Mouse (Mus musculus) mouse embryonic stem cell (cell line): ENCODE measurements at regions not wholly inside any gene's neighbourhood (a gene's known extent, or its start where the extent isn't known, plus 50 kb on each side); places are given as distances from the start of the nearest gene placed in this dataset.

Experiments
- in situ Hi-C, 2 experiments: fragments of 300-500 bp; cut with MboI; formaldehyde crosslinking; loops; 1 replicate in 1 of 2; 3 replicates in 1 of 2; pipeline ENCODE4 v1.14.3; 2019 to 2020; ENCODE audit warnings: low sequenced_read_pairs in 2 of 2, low pct_unique_long_range_greater_than_20kb in 1 of 2, mixed read lengths in 1 of 2; ENCODE audit not compliant: unreplicated experiment in 1 of 2

DNA sequence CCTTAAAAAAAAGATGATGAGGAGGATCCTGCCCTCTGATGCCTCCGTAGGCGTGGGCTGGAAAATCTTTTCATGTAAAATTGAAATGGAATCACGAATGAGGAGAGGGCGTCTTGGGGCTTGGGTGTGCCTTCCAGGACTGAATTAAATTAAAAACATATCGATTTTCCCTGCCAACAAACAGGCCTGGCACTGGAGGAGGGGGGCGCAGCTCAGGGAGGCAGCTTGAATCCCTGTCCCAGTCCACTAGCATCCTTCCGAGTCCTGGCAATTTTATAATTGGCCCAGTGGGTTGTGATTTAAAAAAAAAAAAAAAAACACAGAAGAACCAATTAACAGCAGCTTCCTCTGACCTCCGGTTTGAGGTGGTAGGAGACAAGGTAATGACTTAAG is 276.0 kb downstream of the Uaca start:
- in situ Hi-C loops, result no loop called here

DNA sequence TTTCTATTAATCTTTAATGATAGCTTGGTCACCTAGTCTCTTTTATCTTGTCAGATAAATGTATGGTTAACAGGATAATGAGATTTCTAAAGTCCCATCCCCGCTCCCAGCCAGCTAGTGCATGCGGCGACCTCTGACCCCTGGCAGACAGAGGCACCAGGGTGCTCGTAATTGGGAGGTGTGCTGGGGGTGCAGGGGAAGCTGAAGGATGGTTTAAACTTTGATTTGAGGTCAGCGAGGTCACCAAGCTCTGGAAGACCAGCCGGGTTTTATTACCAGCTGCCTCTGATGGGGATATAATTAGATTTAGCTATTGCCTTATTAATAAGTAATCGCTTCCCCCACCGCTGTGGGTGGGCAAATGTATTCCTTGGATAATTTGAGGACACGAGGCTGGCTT is 276.5 kb downstream of the Uaca start:
- in situ Hi-C loops, result no loop called here

DNA sequence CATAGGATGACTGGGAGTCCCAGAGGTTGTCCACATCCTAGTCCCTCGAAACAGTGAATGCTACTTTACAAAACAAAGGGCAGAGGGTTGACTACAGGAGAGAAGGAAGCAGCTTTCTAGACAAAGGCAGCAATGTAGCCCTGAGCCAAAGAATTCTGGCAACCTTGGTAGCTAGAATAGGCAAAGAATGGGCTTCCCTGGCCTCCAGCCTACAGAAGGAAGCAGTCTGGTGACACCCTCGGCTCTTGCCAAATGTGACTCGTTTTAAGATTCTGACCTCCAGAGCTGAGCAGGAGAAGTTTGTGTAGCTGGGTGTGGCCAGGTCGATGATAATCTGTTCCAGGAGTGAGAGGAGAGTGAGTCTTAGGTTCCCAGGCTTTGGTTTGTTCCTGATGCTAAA is 279.1 kb downstream of the Uaca start:
- in situ Hi-C loops, result no loop called here

DNA sequence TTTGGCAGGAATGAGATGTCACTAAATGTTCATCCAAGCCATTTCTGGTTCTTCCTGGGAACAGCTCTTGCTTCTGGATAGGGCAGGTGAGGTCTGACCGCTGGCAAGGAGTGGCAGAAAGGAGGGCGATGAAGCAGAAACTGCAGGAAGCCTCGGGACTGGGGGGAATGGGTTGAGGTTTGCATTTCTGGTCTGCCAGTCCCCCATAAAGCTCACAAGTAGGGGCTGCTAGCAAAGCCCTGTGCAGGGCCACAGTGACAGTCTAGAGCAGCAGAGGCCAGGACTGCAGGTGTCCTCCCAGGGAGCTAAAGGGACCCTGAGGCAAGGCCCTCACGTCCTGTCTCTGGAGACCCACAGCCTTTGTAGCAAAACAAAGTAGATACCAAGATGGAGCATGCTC is 280.7 kb downstream of the Uaca start:
- in situ Hi-C loops, result no loop called here

DNA sequence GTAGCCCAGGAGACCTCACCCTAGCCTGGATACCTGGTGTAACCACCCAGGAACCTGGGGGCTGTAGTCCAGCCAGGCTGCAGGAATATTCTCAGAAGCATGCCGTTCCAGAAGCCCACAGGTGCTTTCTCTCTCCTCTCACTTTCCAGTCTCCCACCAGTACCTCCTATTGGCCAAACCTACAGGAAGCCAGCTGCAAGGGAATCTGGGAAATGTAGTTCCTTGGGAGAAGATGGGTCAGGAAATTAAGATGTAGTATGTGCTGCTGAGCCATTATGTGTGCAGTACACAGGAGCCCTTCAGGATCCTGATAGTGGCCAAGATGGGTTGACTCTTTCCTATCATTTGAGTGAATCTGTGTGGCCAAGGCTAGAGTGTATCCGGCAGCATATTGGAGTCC is 282.8 kb downstream of the Uaca start:
- in situ Hi-C loops, result no loop called here

DNA sequence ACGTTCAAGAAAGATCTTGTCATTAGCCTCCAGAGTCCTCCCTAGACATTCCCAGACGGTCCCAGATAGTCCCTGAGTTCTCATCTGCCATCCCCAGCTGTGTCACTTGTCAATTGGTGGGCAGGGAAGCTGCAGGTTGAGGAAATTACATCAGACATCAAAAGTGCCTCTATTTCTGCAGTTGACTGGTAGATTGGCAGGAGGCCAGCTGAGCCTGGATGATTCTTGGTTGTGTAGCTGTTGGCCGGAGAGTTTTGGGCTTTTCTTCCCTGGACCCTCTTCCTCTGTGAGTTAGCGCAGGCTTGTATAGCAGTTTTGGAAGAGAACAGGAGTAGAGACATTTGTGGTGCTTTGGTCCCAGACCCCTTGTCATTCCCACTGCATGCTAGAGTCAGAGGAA is 283.5 kb downstream of the Uaca start:
- in situ Hi-C loops, result no loop called here

DNA sequence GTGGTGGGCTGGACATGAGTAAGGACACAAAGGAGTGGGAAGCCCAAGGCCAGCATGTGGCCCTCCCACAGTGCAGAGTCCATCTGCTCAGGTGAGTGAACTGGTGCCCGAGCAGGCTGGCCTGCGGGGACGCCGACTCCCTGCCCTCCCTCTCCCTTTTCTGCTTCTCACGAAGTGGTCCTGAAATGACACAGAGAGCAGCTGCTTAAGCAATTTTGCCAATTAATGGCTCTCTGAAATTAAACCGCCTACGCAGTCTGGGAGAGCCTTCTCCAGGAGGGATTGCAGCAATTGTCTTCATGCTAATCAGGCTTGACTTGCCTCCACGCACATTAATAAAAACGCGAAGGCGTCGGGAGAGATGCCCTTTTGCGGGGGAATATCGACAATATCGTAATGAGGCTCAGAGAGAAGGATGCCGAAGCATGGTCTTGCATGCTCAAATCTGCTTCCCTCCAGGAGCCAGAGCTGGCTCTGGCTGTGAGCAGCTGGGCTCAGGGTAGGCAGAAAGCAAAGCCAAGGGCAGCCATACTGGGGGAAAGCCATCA is 287.2 kb downstream of the Uaca start:
- in situ Hi-C loops, result no loop called here

DNA sequence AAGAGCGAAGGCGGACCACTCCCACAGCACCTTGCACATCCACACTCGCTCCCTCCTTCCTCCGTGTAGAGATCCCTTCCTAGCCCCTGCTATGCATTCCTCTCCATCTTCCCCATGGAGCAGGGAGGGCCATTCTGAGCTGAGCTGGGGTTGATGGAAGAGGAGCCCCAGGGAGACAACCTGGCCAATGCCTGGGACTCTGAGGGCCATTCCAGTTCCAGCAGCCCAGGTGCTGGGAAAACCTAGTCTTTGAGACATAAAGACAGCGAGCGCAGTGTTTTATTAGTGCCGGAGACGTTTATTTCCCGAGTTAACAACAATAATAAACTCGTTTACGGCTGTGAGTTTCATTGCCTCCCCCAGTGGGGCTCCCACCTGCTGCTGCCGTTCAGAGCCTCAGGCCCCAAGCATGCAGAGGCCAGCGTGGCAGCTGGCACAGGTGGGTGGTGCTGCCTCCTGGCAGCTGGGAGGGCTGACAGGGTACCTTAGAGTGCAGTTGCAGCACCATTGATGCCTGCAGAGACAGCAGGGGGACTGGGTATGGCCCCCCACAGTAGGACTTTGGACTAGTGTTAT is 287.4 kb upstream of the Tle3 start:
- in situ Hi-C loops, result no loop called here

DNA sequence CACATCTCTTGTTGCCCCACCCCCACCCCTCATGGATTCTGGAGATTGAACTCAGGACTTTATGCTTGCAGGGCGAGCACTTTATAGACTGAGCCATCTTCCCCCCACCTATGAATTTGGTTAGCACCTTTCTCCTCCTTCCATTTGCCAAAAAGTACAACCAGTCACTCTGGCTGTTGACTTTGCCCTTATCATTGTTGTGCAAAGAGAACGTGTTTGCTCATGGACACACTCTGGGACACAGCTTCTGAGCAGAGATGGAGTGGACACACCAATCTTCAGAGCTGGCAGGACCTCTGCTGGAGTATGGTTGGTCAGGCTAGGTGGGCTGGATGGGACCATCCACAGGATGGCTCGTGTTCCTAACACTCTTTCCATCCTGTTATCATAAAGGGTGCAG is 285.1 kb upstream of the Tle3 start:
- in situ Hi-C loops, result no loop called here

DNA sequence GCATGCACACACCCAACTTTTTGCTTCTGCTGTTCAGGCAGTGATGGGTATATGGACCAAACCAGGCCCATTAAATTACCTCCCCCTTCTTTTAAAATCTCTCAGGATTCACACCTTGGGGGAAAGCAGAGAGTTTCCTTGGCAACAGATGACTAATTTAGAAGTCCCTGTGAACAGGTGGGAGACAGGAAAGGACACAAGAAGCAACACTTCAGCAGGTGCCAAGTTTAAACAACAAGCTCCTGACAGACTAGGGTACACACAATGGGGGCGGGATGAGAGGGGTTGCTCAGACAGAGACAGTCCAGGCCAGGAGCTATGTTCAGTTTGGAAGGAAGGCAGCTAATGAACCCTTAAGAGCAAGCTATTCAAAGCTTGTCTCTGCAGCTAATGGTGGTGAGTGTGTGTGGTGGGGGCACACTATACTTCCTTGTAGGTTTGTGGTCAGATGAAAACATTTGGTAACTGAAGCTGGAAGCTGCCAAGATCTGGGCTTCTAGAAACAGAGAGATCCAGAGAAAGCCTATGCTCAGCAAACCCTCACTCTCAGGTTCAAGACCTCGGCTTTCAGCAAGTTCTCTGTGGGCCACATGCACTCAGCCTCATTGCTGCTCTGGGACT is 283.0 kb upstream of the Tle3 start:
- in situ Hi-C loops, result no loop called here

DNA sequence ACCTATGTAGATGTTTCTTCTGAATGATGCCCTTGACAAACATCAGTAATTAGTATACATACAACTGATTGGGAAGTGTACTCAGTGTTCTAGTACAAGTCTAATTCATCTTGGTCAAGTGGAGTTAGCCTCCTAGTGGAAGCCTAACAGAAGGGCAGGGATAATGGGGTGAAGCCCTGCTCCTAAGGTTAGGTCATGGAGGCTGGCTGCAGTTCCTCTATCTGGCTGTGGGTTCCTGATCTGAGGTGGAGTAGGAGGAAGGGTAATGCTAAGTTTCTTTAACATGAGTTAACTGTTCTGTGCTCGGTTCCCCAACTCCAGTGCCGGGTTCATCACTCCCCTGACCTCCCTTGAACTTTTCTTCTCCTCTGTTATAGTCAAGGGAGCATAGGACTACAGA is 281.1 kb upstream of the Tle3 start:
- in situ Hi-C loops, result no loop called here

DNA sequence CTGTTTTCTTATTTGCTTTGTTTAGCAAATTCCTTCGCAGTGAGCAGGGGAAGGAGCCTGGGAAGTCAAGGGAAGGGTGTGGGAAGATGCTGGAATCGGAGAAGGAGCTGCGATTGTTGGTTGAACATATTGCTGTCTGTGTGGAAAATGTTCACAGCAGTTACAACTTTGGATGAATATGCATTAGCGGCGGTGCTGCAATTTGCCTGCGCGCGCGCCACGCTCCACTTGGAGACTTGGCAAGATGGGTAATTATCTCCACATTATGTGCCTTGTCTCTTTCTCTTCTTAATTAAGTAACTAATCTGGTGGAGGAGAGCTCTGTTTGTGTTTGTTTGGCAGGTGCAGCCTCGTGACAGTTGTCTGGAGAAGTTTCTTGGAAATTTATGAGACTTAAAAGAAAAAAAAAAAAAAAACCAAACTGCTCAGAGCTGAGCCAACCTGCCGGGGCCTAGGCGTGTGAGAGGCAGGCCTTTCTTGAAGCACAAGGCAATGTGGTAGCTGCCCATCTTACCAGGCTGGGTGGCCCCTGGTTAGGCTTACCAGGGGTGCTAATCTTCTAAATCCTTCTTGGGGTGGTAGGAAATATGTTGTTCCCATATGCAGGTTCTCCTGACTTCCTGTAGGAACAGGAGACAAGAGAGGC is 279.2 kb upstream of the Tle3 start:
- in situ Hi-C loops, result no loop called here

DNA sequence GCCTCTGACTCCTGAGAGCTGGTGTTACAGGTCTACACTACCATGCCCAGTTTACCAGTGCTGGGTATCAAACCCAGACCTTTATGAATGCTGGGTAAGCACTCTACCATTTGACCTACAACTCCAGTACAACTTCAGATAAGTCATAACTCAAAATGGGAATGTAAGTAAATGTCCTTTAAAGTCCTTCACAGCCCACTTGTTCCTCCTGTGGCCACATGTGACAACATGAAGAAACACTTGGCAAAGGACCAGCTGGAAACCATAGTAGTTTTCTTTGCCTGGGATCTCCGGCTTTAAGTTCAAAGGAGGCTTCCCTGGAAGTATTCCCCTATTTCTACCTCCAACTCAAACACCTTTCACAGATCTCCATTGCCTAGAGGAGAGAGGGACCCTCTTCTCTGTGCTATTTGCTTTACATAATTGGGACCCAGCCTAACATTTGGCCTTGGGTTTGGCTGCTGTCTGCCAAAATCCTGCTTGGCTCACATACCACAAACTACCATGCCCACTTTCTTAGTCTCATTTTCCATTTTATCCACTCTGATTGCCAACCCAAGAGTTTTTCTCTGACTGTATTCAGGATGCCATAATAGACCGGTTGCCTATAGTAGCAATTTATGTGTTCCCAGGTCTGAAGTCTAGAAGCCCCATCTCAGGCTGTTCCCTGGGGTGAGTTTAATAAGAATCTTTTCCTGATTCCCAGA is 276.9 kb upstream of the Tle3 start:
- in situ Hi-C loops, result no loop called here

DNA sequence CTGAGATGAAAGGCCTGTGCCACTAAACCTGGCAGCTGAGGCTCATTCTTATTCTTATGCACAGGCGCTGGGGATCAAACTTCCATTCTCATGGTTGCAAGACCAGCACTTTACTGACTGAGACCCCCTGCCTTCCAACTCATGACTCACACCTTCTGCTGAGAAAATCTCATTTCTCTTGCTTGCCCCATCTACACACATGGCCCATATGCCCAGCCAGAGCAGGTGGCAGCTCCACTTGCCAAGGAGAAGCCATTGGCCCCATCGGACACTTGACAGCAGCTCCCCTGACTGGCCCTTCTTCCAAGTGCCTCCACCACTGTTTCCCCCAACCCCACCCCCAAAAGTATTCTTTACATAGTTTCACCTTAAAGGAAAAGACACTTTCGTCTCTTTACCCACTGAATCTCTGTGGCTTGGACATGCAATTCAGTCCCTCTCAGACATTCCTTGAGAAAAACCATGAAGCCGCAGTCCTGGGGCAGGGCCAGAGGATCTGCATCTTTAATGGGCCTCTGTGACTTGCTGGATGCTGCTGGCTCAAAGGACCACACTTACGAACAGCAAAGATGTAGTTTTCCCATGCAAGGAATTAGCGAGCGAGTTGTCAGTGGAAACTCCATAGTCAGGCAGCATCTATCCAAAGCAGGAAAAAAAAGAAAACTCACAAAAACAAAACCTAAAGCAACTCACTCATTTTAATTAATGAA is 270.3 kb upstream of the Tle3 start:
- in situ Hi-C loops, result no loop called here

DNA sequence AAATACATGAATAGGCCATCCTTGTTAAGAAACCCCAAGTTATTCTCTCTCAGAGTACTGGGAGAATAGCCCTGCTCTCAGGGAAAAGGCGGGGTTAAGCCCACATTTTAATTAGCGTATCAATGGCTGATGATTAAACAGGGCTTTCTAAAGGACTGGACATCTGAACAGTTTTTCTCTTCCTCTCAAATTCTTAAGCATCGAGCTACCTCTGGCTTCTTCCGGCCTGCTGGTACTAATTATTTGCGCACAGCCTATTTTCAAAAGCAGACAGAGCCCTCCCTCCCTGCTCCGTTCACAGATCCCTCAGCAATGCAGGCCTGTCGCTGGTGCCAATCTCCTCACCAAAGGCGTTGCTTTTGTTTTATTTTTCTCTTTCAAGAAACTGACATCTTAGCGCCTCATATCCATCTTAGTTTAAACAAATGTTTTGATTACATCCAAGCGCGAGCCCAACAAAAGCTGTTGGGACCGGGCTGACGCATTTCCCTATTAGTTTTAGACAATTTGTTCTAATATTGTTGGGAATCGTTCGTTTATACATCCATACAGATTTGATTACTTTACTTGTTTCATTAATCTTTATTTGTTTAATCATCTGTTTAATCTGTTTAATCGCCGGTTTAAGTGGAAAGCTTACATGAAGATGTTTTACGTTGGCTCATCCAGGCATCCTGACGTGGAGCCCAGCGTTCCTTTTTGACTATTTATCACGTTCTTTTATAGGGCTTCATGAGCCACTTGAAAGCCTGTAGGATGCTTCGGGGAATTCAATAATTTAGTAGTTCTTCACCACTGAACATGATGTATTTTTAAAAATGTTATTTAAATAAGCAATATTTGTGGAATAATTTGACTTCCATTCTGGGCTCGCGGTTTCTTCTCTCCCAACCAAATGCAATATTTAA is 269.5 kb upstream of the Tle3 start:
- in situ Hi-C loops, result no loop called here

DNA sequence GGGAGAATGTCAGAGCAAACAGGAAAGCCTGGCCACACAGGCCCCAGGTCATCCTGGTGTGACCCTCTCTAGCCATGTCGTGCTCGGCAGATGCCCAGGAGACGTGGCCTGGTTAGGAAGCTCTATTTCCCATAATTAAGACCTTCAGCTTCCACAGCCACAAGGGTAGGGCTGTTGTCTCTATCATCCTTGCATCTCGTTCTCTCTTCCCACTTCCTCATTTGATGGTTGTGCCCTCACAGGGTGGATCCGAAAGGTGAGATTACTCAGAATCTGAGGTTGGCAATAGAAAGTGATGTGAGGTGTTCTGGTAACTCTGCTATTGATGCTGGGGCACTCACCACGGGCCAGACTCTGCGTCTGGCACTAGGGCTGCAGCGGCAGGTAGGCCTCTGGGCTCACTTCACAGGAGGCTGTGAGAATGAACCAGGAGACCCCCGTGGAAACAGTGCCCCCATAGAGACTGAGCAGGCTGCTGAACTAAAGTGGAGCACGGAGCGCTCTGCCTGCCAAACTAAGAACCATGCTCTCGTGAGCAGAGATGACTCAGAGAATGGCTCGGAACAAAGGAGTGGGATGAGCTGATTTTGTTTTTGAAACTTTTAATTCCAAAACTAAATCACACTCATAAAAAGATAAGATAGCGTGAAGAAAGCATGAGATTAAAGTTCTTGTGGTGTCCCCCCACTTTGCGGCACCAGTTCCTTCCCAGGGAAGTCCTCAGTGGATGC is 266.5 kb upstream of the Tle3 start:
- in situ Hi-C loops, result no loop called here

DNA sequence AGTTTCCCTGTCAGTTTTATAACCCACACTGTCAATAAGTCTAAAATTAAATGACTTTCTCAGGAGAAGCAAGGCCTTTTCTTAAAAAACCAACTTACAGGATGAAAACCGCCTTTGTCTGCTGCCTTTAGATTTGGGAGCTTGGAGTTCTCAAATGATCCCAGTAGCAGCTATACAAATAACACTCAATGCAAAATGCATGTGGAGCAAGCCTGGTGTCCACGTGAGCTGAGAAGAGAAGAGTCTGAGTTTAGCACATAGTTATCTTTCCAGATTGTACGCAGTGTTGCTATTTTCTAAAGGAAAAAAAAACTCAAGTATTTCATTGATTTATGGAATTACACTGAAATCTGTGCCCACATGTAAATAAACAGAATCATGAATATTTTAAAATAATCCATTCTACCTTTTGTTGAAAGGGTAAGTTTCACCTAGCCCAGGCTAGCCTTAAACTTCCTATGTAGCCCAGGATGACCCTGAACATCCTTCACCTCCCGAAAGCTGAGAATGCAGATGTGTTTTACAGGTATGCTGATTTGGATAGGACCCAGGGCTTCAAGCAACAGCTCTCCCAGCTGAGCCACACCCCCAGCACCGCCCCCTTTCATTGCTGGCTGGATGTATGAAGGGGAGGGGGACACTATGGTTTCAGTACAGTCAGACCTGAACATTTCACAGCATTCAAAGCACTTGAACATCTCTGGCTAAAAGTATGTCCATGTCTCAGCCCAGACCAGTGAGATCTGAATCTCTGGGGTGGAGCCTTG is 262.5 kb upstream of the Tle3 start:
- in situ Hi-C loops, result no loop called here
